Mouse (Mus musculus) heart, embryonic 15.5 days (tissue): ENCODE results near the gene Tmem144. TPM values are rescaled to one million over a fixed set of nuclear protein-coding genes. Genes with fewer than 3 reads are reported as not detected.

Experiments
- polyA plus RNA-seq: library from polyadenylated mRNA; unstranded; fragments of >200 nt; fragmentation: Nextera tagmentation; extraction: Ambion mirVana; gene quantifications from 2 replicates; pipeline ENCODE4 v1.2.1, GENCODE M21; 2015

Tmem144 gene
- polyA plus RNA-seq, 1 experiment from 2014 or later = 8.9 TPM

Other genes with a start within 250 kb of the Tmem144 start
- gene 4930579G24Rik, start 223.7 kb downstream of the Tmem144 start, polyA plus RNA-seq = 22.6 and 23.7 TPM in 2 replicates
- 159 and 187 TPM in 2 replicates for gene Etfdh, start 223.3 kb downstream of the Tmem144 start, polyA plus RNA-seq
- gene Rxfp1, start 114.9 kb downstream of the Tmem144 start, polyA plus RNA-seq = 9.2 and 10.3 TPM in 2 replicates
- gene Fam198b, start 31.8 kb upstream of the Tmem144 start, polyA plus RNA-seq = 53.3 and 64.5 TPM in 2 replicates